Mouse (Mus musculus) intestine, embryonic 16.5 days (tissue): ENCODE data around the gene Wbp11. TPM values are rescaled to one million over a fixed set of nuclear protein-coding genes. Genes with fewer than 3 reads are reported as not detected.

Experiments used
- ATAC-seq: fragments of 200-750 bp; cut with Nextera tagmentation; 2 replicates; pipeline ENCODE4 v1.8.0; 2017; ENCODE audit warnings: moderate TSS enrichment, moderate library complexity
- H3K27ac ChIP-seq: fragments of 300-500 bp; sonication (generic); 2 replicates; pipeline ENCODE4 v1.5.1; 2014; ENCODE audit warnings: mild to moderate bottlenecking, low read length
- H3K27me3 ChIP-seq: fragments of 300-500 bp; sonication (generic); replicated peaks from 2 replicates; pipeline ENCODE4 v1.6.1; 2014; ENCODE audit warnings: low read length, control low read depth, mixed read lengths; ENCODE audit not compliant: control insufficient read depth, insufficient read depth
- H3K36me3 ChIP-seq: fragments of 300-500 bp; sonication (generic); 2 replicates; pipeline ENCODE4 v1.6.1; 2014; ENCODE audit warnings: low read length, control low read depth; ENCODE audit not compliant: control insufficient read depth, insufficient read depth
- H3K4me1 ChIP-seq: fragments of 300-500 bp; sonication (generic); 2 replicates; pipeline ENCODE4 v1.6.1; 2014; ENCODE audit warnings: low read length, control low read depth, mixed read lengths; ENCODE audit not compliant: control insufficient read depth, insufficient read depth
- H3K4me2 ChIP-seq: fragments of 300-500 bp; sonication (generic); 2 replicates; pipeline ENCODE4 v1.6.1; 2014; ENCODE audit warnings: low read depth, low read length, control low read depth
- H3K4me3 ChIP-seq: fragments of 300-500 bp; sonication (generic); 2 replicates; pipeline ENCODE4 v1.5.1; 2014; ENCODE audit warnings: mild to moderate bottlenecking, low read length
- H3K9ac ChIP-seq: fragments of 300-500 bp; sonication (generic); 2 replicates; pipeline ENCODE4 v1.6.1; 2014; ENCODE audit warnings: low read depth, low read length
- H3K9me3 ChIP-seq: fragments of 300-500 bp; sonication (generic); 2 replicates; pipeline ENCODE4 v1.6.1; 2016; ENCODE audit warnings: low read length, control low read depth; ENCODE audit not compliant: control insufficient read depth
- WGBS: fragments of 180-500 bp; shearing (Covaris S2); extraction: QIAGEN DNeasy Blood & Tissue Kit; methylation state at CpG from one replicate; pipeline ENCODE4 v1.1.7; 2014; 5-methylcytosine and 5-hydroxymethylcytosine counted together
- polyA plus RNA-seq: library from polyadenylated mRNA; unstranded; fragments of >200 nt; fragmentation: Nextera tagmentation; extraction: Ambion mirVana; gene quantifications from 2 replicates; pipeline ENCODE4 v1.2.1, GENCODE M21; 2015

Wbp11 gene
- polyA plus RNA-seq, 1 experiment from 2014 or later: 82.1 TPM

GRCm38 (mm10) chr6:136827116-136827515, 917 bp downstream of the Wbp11 start:
- WGBS: 16% methylated on average over 7 of the region's 7 CpGs
- Histone ChIP-seq H3K36me3 (peaks cover 3% of the 10 kb centered on the region; the same call in 1 of the 2 replicates), H3K4me1 (peaks cover 3% of the 10 kb centered on the region; the same call in 1 of the 2 replicates), H3K27ac (no peak overlapping the region), H3K9ac (peak overlapping the region; percentile 100), H3K4me2 (peak overlapping the region; percentile 81), H3K9me3 (no peaks in the 10 kb centered on the region), H3K27me3 (no peaks in the 10 kb centered on the region), H3K4me3 (peak overlapping the region; percentile 100)
- ATAC-seq: no peak

- no peaks in the 10 kb centered on the region for H3K27me3 ChIP-seq
- no peak overlapping the region for H3K4me2 ChIP-seq
- H3K27ac ChIP-seq: no peak overlapping the region
- H3K9ac ChIP-seq: no peak overlapping the region
- H3K4me1 ChIP-seq: peaks cover 3% of the 10 kb centered on the region; the same call in 1 of the 2 replicates
- 93% methylated on average over 8 of the region's 8 CpGs for WGBS
- no peak for ATAC-seq
- peaks cover 21% of the 10 kb centered on the region for H3K36me3 ChIP-seq
- no peaks in the 10 kb centered on the region for H3K9me3 ChIP-seq
- no peak overlapping the region for H3K4me3 ChIP-seq
These were observed 3.0 kb downstream of the Wbp11 start for GRCm38 (mm10) chr6:136824987-136825386.

- no peaks in the 10 kb centered on the region for H3K9me3 ChIP-seq
- 95% methylated on average over 18 of the region's 18 CpGs for WGBS
- H3K9ac ChIP-seq: no peak overlapping the region
- H3K27ac ChIP-seq: no peak overlapping the region
- H3K36me3 ChIP-seq: peaks cover 41% of the 10 kb centered on the region
- no peaks in the 10 kb centered on the region for H3K4me1 ChIP-seq
- no peak overlapping the region for H3K4me3 ChIP-seq
- H3K27me3 ChIP-seq: no peaks in the 10 kb centered on the region
- ATAC-seq: no peak
- H3K4me2 ChIP-seq: no peak overlapping the region
These were observed 6.9 kb downstream of the Wbp11 start for GRCm38 (mm10) chr6:136821086-136821485.

- no peak overlapping the region for H3K4me2 ChIP-seq
- WGBS: 94% methylated on average over 21 of the region's 21 CpGs
- no peak overlapping the region for H3K27ac ChIP-seq
- H3K4me3 ChIP-seq: no peak overlapping the region
- no peaks in the 10 kb centered on the region for H3K9me3 ChIP-seq
- no peak for ATAC-seq
- no peaks in the 10 kb centered on the region for H3K27me3 ChIP-seq
- peaks cover 48% of the 10 kb centered on the region for H3K36me3 ChIP-seq
- no peak overlapping the region for H3K9ac ChIP-seq
- H3K4me1 ChIP-seq: no peaks in the 10 kb centered on the region
These were observed 7.7 kb downstream of the Wbp11 start for GRCm38 (mm10) chr6:136820381-136820780.

- no peak for ATAC-seq
- Histone ChIP-seq H3K27me3 (no peaks in the 10 kb centered on the region), H3K9me3 (no peaks in the 10 kb centered on the region), H3K9ac (no peak overlapping the region), H3K4me2 (no peak overlapping the region), H3K4me1 (0 out of 2 replicates have a peak, but pooled peaks cover 4% of the 10 kb centered on the region), H3K27ac (no peak overlapping the region), H3K36me3 (peaks cover 56% of the 10 kb centered on the region), H3K4me3 (no peak overlapping the region)
- 92% methylated on average over 3 of the region's 3 CpGs for WGBS
These were observed 10.5 kb downstream of the Wbp11 start for GRCm38 (mm10) chr6:136817549-136817948.

GRCm38 (mm10) chr6:136816826-136817225, 11.2 kb downstream of the Wbp11 start:
- WGBS: 93% methylated on average over 21 of the region's 21 CpGs
- Histone ChIP-seq H3K9me3 (no peaks in the 10 kb centered on the region), H3K4me3 (no peak overlapping the region), H3K27me3 (no peaks in the 10 kb centered on the region), H3K27ac (no peak overlapping the region), H3K4me2 (no peak overlapping the region), H3K9ac (no peak overlapping the region), H3K36me3 (peaks cover 58% of the 10 kb centered on the region), H3K4me1 (0 out of 2 replicates have a peak, but pooled peaks cover 4% of the 10 kb centered on the region)
- ATAC-seq: no peak

GRCm38 (mm10) chr6:136815381-136815780, 12.7 kb downstream of the Wbp11 start:
- H3K9me3 ChIP-seq: no peaks in the 10 kb centered on the region
- no peaks in the 10 kb centered on the region for H3K27me3 ChIP-seq
- H3K36me3 ChIP-seq: peaks cover 47% of the 10 kb centered on the region
- ATAC-seq: no peak
- no peak overlapping the region for H3K4me3 ChIP-seq
- H3K27ac ChIP-seq: no peak overlapping the region
- H3K4me1 ChIP-seq: peaks cover 8% of the 10 kb centered on the region; the same call in 1 of the 2 replicates
- 96% methylated on average over 7 of the region's 7 CpGs for WGBS
- no peak overlapping the region for H3K4me2 ChIP-seq
- no peak overlapping the region for H3K9ac ChIP-seq

GRCm38 (mm10) chr6:136813117-136813516, 14.9 kb downstream of the Wbp11 start:
- WGBS: 37% methylated on average over 4 of the region's 4 CpGs
- Histone ChIP-seq H3K9me3 (no peaks in the 10 kb centered on the region), H3K36me3 (peaks cover 40% of the 10 kb centered on the region)

GRCm38 (mm10) chr6:136811196-136811595, 16.8 kb downstream of the Wbp11 start:
- no peaks in the 10 kb centered on the region for H3K9me3 ChIP-seq
- H3K9ac ChIP-seq: no peak overlapping the region
- WGBS: 79% methylated on average over 10 of the region's 10 CpGs
- no peak for ATAC-seq
- H3K27ac ChIP-seq: 0 out of 2 replicates have a peak overlapping the region, but pooled peaks have one; percentile 7
- H3K4me3 ChIP-seq: no peak overlapping the region
- H3K27me3 ChIP-seq: no peaks in the 10 kb centered on the region
- peak overlapping the region; percentile 27; the same call in 1 of the 2 replicates for H3K4me2 ChIP-seq
- H3K4me1 ChIP-seq: peaks cover 22% of the 10 kb centered on the region
- peaks cover 25% of the 10 kb centered on the region for H3K36me3 ChIP-seq

More at GRCm38 (mm10) chr6:136813117-136813516, 14.9 kb downstream of the Wbp11 start:
- H3K27me3 ChIP-seq: no peaks in the 10 kb centered on the region
- H3K27ac ChIP-seq: 0 out of 2 replicates have a peak overlapping the region, but pooled peaks have one; percentile 18
- no peak overlapping the region for H3K4me3 ChIP-seq
- ATAC-seq: no peak
- peaks cover 17% of the 10 kb centered on the region for H3K4me1 ChIP-seq
- no peak overlapping the region for H3K9ac ChIP-seq
- no peak overlapping the region for H3K4me2 ChIP-seq

GRCm38 (mm10) chr6:136809673-136810072, 18.4 kb downstream of the Wbp11 start:
- Histone ChIP-seq H3K4me2 (peak overlapping the region; percentile 87), H3K9ac (peak overlapping the region; percentile 84), H3K4me3 (peak overlapping the region; percentile 86), H3K9me3 (no peaks in the 10 kb centered on the region), H3K36me3 (peaks cover 14% of the 10 kb centered on the region), H3K27ac (peak overlapping the region; percentile 9; the same call in 1 of the 2 replicates), H3K4me1 (peaks cover 25% of the 10 kb centered on the region), H3K27me3 (no peaks in the 10 kb centered on the region)
- 66% methylated on average over 13 of the region's 13 CpGs for WGBS
- ATAC-seq: no peak
